Mouse (Mus musculus): ENCODE data around the gene Ccdc154.
A peak's percentile ranks its signal among the peaks of the same experiment; 100 is the strongest.

Gene Ccdc154

GRCm38 (mm10) chr17:25184961-25185360, 22.7 kb downstream of the Ccdc154 start:
- no peak for DNase-seq

- DNase-seq, result no peak
These were observed 25.5 kb downstream of the Ccdc154 start for GRCm38 (mm10) chr17:25187784-25188149.

GRCm38 (mm10) chr17:25188150-25189031, 26.1 kb downstream of the Ccdc154 start, which contains the start of gene Unkl:
Gene Unkl, plus strand, starts transcription at chr17:25188397.
- DNase-seq, result peak; percentile 60

- no peak for DNase-seq
These were observed 26.8 kb downstream of the Ccdc154 start for GRCm38 (mm10) chr17:25189091-25189490.

GRCm38 (mm10) chr17:25202401-25202800, 40.1 kb downstream of the Ccdc154 start:
- no peak for DNase-seq

- no peak for DNase-seq
These were observed 47.7 kb downstream of the Ccdc154 start for GRCm38 (mm10) chr17:25210006-25210405.

- peak; percentile 73 for DNase-seq
These were observed 48.6 kb downstream of the Ccdc154 start for GRCm38 (mm10) chr17:25210680-25211466.

- no peak for DNase-seq
These were observed 49.4 kb downstream of the Ccdc154 start for GRCm38 (mm10) chr17:25211705-25212104.

- DNase-seq, result no peak
These were observed 53.2 kb downstream of the Ccdc154 start for GRCm38 (mm10) chr17:25215431-25215830.

- no peak for DNase-seq
These were observed 56.7 kb downstream of the Ccdc154 start for GRCm38 (mm10) chr17:25218967-25219366.

- DNase-seq, result no peak
These were observed 57.4 kb downstream of the Ccdc154 start for GRCm38 (mm10) chr17:25219492-25220295.

- no peak for DNase-seq
These were observed 58.5 kb downstream of the Ccdc154 start for GRCm38 (mm10) chr17:25220746-25221145.
